Mouse (Mus musculus) kidney, adult 2 months (tissue): ENCODE measurements around the gene BC030500. TPM values are rescaled to one million over a fixed set of nuclear protein-coding genes. Genes with fewer than 3 reads are reported as not detected.
A peak's percentile ranks its signal among the peaks of the same experiment; 100 is the strongest.

Source experiments
- DNase-seq: peaks from one replicate; pipeline ENCODE4 v3.0.0; 2021
- H3K27ac ChIP-seq: fragments of 200-500 bp; 2 replicates; pipeline ENCODE4 v1.5.1; 2012; ENCODE audit warnings: low read depth, low read length, control low read depth, inconsistent platforms; ENCODE audit not compliant: insufficient read depth
- H3K27me3 ChIP-seq: fragments of 200-500 bp; replicated peaks from 2 replicates; pipeline ENCODE4 v1.6.1; 2012; ENCODE audit warnings: mild to moderate bottlenecking, moderate library complexity, low read length, inconsistent platforms; ENCODE audit not compliant: control insufficient read depth, insufficient read depth
- H3K36me3 ChIP-seq: fragments of 200-500 bp; 2 replicates; pipeline ENCODE4 v1.6.1; 2012; ENCODE audit warnings: mild to moderate bottlenecking, moderate library complexity, low read length, inconsistent platforms; ENCODE audit not compliant: control insufficient read depth, insufficient read depth
- H3K4me1 ChIP-seq: fragments of 200-500 bp; 2 replicates; pipeline ENCODE4 v1.6.1; 2011; ENCODE audit warnings: low read length; ENCODE audit not compliant: control insufficient read depth, insufficient read depth
- H3K4me3 ChIP-seq: fragments of 200-500 bp; 2 replicates; pipeline ENCODE4 v1.5.1; 2011; ENCODE audit warnings: mild to moderate bottlenecking, low read depth, low read length, control low read depth; ENCODE audit not compliant: insufficient read depth
- CTCF ChIP-seq: fragments of 200-500 bp; conservative IDR thresholded peaks from 2 replicates; pipeline ENCODE4 v1.5.1; 2011; ENCODE audit warnings: low read depth, mild to moderate bottlenecking, control low read depth, low read length, moderate library complexity, mixed read lengths; ENCODE audit not compliant: insufficient read depth, insufficient read length
- POLR2A ChIP-seq: fragments of 200-500 bp; IDR thresholded peaks from one replicate; pipeline ENCODE4 v1.6.1; 2011; ENCODE audit warnings: low read depth, low read length, control low read depth
- WGBS: fragments of 180-500 bp; shearing (Covaris S2); methylation state at CpG from one replicate; pipeline ENCODE4 v1.1.7; 2018; 5-methylcytosine and 5-hydroxymethylcytosine counted together
- polyA plus RNA-seq: library from polyadenylated mRNA; depleted of rRNA; stranded (reverse); fragments of >200 nt; gene quantifications from 2 replicates; pipeline ENCODE4 v1.2.3, GENCODE M21; 2012; rRNA removed

BC030500 gene
- not detected in 2 replicates for polyA plus RNA-seq

DNA sequence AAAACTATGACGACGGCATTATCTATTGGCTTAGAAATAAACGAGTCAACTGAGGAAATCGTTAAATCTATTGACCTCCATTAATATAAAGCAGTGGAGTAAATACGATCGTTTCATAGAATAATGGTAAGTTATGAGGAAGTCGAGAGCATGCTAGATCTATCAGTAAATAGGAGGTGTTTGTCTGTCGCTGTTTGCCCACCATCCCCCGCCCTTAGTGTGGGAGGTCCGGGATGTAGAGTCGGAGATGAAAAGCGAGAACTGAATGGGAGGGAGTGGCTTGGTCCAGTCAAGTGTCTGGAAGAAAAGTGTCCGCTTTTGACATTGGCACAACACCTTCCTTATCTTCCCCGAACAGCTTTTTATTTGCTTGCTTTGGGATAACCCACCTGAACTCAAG lies at the start of gene BC030500:
TSS of gene BC030500 (plus strand) at position 79 of the 400 bp plus-strand sequence.
- 10% methylated on average over 14 of the region's 14 CpGs for WGBS
- no peak within 1 kb of the TSS for H3K4me3 ChIP-seq
- no peak within 1 kb of the TSS for H3K27ac ChIP-seq
- no peak for DNase-seq
- H3K27me3 ChIP-seq = no peaks in the 10 kb centered on the region; the same call in 1 of the 2 replicates
- TF ChIP-seq CTCF = no peak
- TF ChIP-seq POLR2A = no peak
- H3K4me1 ChIP-seq = no peaks in the 10 kb centered on the region
- H3K36me3 ChIP-seq = no peaks in the 10 kb centered on the region

GRCm38 (mm10) chr8:58886405-58886804 lies 25.1 kb upstream of the BC030500 start:
- DNase-seq = peak; percentile 10
- Histone ChIP-seq H3K4me1 (no peaks in the 10 kb centered on the region), H3K36me3 (no peaks in the 10 kb centered on the region), H3K27me3 (no peaks in the 10 kb centered on the region), H3K4me3 (no peak overlapping the region), H3K27ac (no peak overlapping the region)
- 0% methylated on average over 1 of the region's 1 CpGs for WGBS
- TF ChIP-seq CTCF (no peak), POLR2A (no peak)

DNA sequence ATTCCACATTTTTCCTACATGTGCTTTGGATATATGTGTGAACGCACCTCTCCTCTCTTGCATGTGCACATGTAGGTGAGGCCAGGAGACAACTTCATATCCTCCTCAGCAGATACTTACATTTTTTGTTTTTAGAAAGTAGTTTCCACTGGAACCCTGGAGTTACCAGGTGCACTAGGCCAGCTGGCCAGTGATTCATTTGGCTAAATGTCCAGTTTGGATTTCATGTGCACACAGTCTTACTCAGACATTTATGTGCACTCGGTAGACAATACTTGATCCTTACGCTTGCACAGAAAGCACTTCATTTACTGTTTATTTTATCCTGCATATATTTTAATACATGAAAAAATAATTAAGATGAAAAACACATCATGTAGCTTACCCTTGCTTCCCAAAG lies 21.0 kb upstream of the BC030500 start:
- H3K27ac ChIP-seq = no peak overlapping the region
- TF ChIP-seq POLR2A (no peak), CTCF (no peak)
- no peaks in the 10 kb centered on the region for H3K36me3 ChIP-seq
- H3K27me3 ChIP-seq = no peaks in the 10 kb centered on the region
- 88% methylated on average over 3 of the region's 3 CpGs for WGBS
- H3K4me3 ChIP-seq = no peak overlapping the region
- DNase-seq = no peak
- H3K4me1 ChIP-seq = no peaks in the 10 kb centered on the region

- Histone ChIP-seq H3K27me3 (no peaks in the 10 kb centered on the region), H3K27ac (no peak overlapping the region), H3K36me3 (no peaks in the 10 kb centered on the region), H3K4me1 (no peaks in the 10 kb centered on the region), H3K4me3 (no peak overlapping the region)
- 64% methylated on average over 6 of the region's 6 CpGs for WGBS
- no peak for TF ChIP-seq CTCF
- TF ChIP-seq POLR2A = no peak
- DNase-seq = no peak
Measured at GRCm38 (mm10) chr8:58895960-58896359, 15.6 kb upstream of the BC030500 start.

DNA sequence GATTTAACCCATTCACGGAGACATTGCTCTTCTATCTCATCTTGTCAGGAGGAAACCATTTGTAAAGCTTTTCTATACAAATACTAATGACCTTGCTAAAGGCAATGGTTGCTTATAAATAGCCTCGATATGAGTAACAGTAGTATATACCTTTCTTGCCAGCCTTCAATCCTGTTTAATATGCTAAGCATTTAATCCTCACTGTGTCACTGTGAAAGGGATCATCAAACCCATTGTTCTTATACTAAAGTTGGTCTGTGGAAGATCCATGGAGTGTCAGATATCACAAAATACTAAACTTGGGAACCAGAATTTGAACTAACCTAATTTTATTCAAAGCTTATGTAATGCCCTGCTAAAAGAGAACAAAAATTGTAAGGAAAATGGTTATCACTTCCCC lies 7.1 kb upstream of the BC030500 start:
- H3K27me3 ChIP-seq = no peaks in the 10 kb centered on the region
- WGBS = 52% methylated on average over 2 of the region's 2 CpGs
- no peak for TF ChIP-seq POLR2A
- no peak for TF ChIP-seq CTCF
- no peak overlapping the region for H3K27ac ChIP-seq
- no peak for DNase-seq
- no peaks in the 10 kb centered on the region for H3K36me3 ChIP-seq
- no peaks in the 10 kb centered on the region for H3K4me1 ChIP-seq
- no peak overlapping the region for H3K4me3 ChIP-seq

- no peak for DNase-seq
- no peaks in the 10 kb centered on the region for H3K4me1 ChIP-seq
- H3K27me3 ChIP-seq = no peaks in the 10 kb centered on the region; the same call in 1 of the 2 replicates
- TF ChIP-seq CTCF = no peak
- no peaks in the 10 kb centered on the region for H3K36me3 ChIP-seq
- WGBS = 1% methylated on average over 37 of the region's 37 CpGs
- H3K4me3 ChIP-seq = peak within 1 kb of the TSS; percentile 12; the same call in 1 of the 2 replicates
- H3K27ac ChIP-seq = no peak within 1 kb of the TSS
Measured at GRCm38 (mm10) chr8:58912196-58912839, 763 bp downstream of the BC030500 start, which contains the start of gene Galntl6. Gene Galntl6, minus strand, starts transcription at chr8:58912640.

DNA sequence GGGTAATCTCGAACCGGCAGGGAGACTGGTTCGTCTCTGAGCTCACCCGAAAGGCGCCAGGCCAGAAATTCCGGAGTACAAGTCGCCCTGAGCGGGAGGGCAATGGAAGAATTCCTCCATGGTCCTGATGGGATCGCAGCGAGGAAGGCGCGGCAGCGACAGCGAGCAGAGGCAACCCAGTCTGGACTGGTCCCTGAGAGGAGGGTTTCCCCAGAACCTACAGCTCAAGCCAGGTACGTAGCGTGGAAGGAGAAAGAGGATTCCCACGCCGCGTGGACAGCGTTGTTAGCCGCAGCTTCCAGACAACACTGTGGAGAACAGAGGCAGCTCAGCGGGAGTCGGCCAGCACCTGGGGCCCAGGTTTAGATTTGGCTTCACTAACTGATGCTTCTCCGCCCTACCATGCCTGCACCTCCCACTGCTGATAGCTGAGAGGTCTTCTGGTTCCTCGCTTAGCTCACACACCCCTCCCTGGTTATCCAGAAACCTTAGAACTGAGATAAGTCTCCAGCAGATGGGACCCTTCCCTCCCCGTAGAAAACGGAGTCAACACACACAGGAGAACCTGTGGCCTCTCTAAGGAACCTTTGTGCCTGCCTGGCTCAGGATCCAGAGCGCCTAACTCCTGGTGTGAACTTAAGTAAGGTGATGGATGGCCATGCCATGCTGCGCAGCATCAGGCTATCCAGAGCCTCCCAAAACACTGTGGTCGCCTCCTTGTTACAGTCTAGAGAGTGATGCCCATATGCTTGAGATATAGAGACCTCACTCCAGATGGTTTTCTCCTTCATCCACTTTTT lies 1.5 kb downstream of the BC030500 start:
- Histone ChIP-seq H3K27ac (no peak overlapping the region), H3K27me3 (no peaks in the 10 kb centered on the region; the same call in 1 of the 2 replicates), H3K36me3 (no peaks in the 10 kb centered on the region), H3K4me3 (peak overlapping the region; percentile 12; the same call in 1 of the 2 replicates), H3K4me1 (no peaks in the 10 kb centered on the region)
- 5% methylated on average over 30 of the region's 30 CpGs for WGBS
- no peak for DNase-seq
- TF ChIP-seq CTCF = no peak
- TF ChIP-seq POLR2A = no peak
